Mouse (Mus musculus): ENCODE results near the gene Kcnmb3. TPM values are rescaled to one million over a fixed set of nuclear protein-coding genes. Genes with fewer than 3 reads are reported as not detected.

The Kcnmb3 gene
- total and polyA plus RNA-seq, 3 experiments = not detected

- DNase-seq (ENCODE audit: low spot score) (no peak), ATAC-seq (ENCODE audit: extremely low read depth, insufficient number of reproducible peaks, low FRiP score, poor library complexity, severe bottlenecking) (no peak)
- no peaks in the 10 kb centered on the region for H3K27me3 ChIP-seq (ENCODE audit: insufficient read depth, low read length)
- TF ChIP-seq TAL1 (conservative IDR thresholded peaks at IDR 0.05; ENCODE audit: low read depth, low read length) (no peak), POLR2AphosphoS5 (IDR thresholded peaks at IDR 0.05; ENCODE audit: insufficient replicate concordance, low read depth, low read length) (no peak), CTCF (IDR thresholded peaks at IDR 0.05; ENCODE audit: low read depth, low read length) (no peak), GATA2 (IDR thresholded peaks at IDR 0.05; ENCODE audit: borderline replicate concordance, low read depth, low read length) (no peak), GATA1 (IDR thresholded peaks at IDR 0.05; ENCODE audit: borderline replicate concordance, low read length) (no peak)
- no peaks in the 10 kb centered on the region for H3K9me3 ChIP-seq (replicated peaks)
- no peaks in the 10 kb centered on the region for H3K4me1 ChIP-seq (ENCODE audit: insufficient read depth, low read depth, low read length)
- H3K4me3 ChIP-seq (ENCODE audit: low read depth, low read length) = no peak overlapping the region
- peaks cover 75% of the 10 kb centered on the region for H3K36me3 ChIP-seq (replicated peaks)
Measured at GRCm38 (mm10) chr3:32454329-32455021, 37.6 kb downstream of the Kcnmb3 start.

GRCm38 (mm10) chr3:32441710-32442109 is 50.3 kb downstream of the Kcnmb3 start:
- no peak for ATAC-seq (ENCODE audit: extremely low read depth, insufficient number of reproducible peaks, low FRiP score, poor library complexity, severe bottlenecking)
- H3K4me3 ChIP-seq (ENCODE audit: low read depth, low read length) = no peak overlapping the region
- H3K36me3 ChIP-seq (replicated peaks) = peaks cover 83% of the 10 kb centered on the region

GRCm38 (mm10) chr3:32438716-32439115 is 53.3 kb downstream of the Kcnmb3 start:
- H3K4me3 ChIP-seq (ENCODE audit: low read depth, low read length) = no peak overlapping the region
- no peaks in the 10 kb centered on the region for H3K9me3 ChIP-seq (replicated peaks)
- DNase-seq (ENCODE audit: low spot score) (no peak), ATAC-seq (ENCODE audit: extremely low read depth, insufficient number of reproducible peaks, low FRiP score, poor library complexity, severe bottlenecking) (no peak)
- H3K36me3 ChIP-seq (replicated peaks) = peaks cover 76% of the 10 kb centered on the region
- no peaks in the 10 kb centered on the region for H3K4me1 ChIP-seq (ENCODE audit: insufficient read depth, low read depth, low read length)
- no peaks in the 10 kb centered on the region for H3K27me3 ChIP-seq (ENCODE audit: insufficient read depth, low read length)
- no peak for TF ChIP-seq GATA1 (IDR thresholded peaks at IDR 0.05; ENCODE audit: borderline replicate concordance, low read length)
- no peak for TF ChIP-seq CTCF (IDR thresholded peaks at IDR 0.05; ENCODE audit: low read depth, low read length)
- TF ChIP-seq POLR2AphosphoS5 (IDR thresholded peaks at IDR 0.05; ENCODE audit: insufficient replicate concordance, low read depth, low read length) = no peak
- TF ChIP-seq GATA2 (IDR thresholded peaks at IDR 0.05; ENCODE audit: borderline replicate concordance, low read depth, low read length) = no peak
- TF ChIP-seq TAL1 (conservative IDR thresholded peaks at IDR 0.05; ENCODE audit: low read depth, low read length) = no peak

More at GRCm38 (mm10) chr3:32441710-32442109, 50.3 kb downstream of the Kcnmb3 start:
- no peaks in the 10 kb centered on the region for H3K4me1 ChIP-seq (ENCODE audit: insufficient read depth, low read depth, low read length)
- TF ChIP-seq TAL1 (conservative IDR thresholded peaks at IDR 0.05; ENCODE audit: low read depth, low read length) (no peak), GATA1 (IDR thresholded peaks at IDR 0.05; ENCODE audit: borderline replicate concordance, low read length) (no peak), POLR2AphosphoS5 (IDR thresholded peaks at IDR 0.05; ENCODE audit: insufficient replicate concordance, low read depth, low read length) (no peak), GATA2 (IDR thresholded peaks at IDR 0.05; ENCODE audit: borderline replicate concordance, low read depth, low read length) (no peak), CTCF (IDR thresholded peaks at IDR 0.05; ENCODE audit: low read depth, low read length) (no peak)
- no peaks in the 10 kb centered on the region for H3K9me3 ChIP-seq (replicated peaks)
- no peaks in the 10 kb centered on the region for H3K27me3 ChIP-seq (ENCODE audit: insufficient read depth, low read length)
- no peak for DNase-seq (ENCODE audit: low spot score)

DNA sequence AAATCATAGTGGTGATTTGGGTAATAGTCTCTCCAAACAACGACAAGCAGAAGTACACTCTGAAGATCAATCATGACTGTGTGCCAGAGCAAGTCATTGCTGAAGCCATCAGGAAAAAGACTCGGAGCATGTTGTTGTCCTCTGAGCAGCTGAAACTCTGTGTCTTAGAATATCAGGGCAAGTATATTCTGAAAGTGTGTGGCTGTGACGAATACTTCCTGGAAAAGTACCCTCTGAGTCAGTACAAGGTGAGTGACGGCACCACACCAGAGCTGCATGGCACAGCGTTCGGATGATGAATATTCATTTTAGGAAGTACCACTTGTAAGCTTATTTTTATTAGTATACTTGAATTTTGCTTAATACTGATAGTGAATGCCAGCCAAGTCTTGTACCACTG is 54.2 kb downstream of the Kcnmb3 start:
- TF ChIP-seq GATA2 (IDR thresholded peaks at IDR 0.05; ENCODE audit: borderline replicate concordance, low read depth, low read length) (no peak), POLR2AphosphoS5 (IDR thresholded peaks at IDR 0.05; ENCODE audit: insufficient replicate concordance, low read depth, low read length) (no peak), TAL1 (conservative IDR thresholded peaks at IDR 0.05; ENCODE audit: low read depth, low read length) (no peak), GATA1 (IDR thresholded peaks at IDR 0.05; ENCODE audit: borderline replicate concordance, low read length) (no peak), CTCF (IDR thresholded peaks at IDR 0.05; ENCODE audit: low read depth, low read length) (no peak)
- H3K27me3 ChIP-seq (ENCODE audit: insufficient read depth, low read length) = no peaks in the 10 kb centered on the region
- no peak overlapping the region for H3K4me3 ChIP-seq (ENCODE audit: low read depth, low read length)
- no peaks in the 10 kb centered on the region for H3K9me3 ChIP-seq (replicated peaks)
- peaks cover 72% of the 10 kb centered on the region for H3K36me3 ChIP-seq (replicated peaks)
- no peak for DNase-seq (ENCODE audit: low spot score)
- no peak for ATAC-seq (ENCODE audit: extremely low read depth, insufficient number of reproducible peaks, low FRiP score, poor library complexity, severe bottlenecking)
- H3K4me1 ChIP-seq (ENCODE audit: insufficient read depth, low read depth, low read length) = peaks cover 3% of the 10 kb centered on the region; the same call in 1 of the 2 replicates

GRCm38 (mm10) chr3:32437297-32437696 is 54.7 kb downstream of the Kcnmb3 start:
- no peak for ATAC-seq (ENCODE audit: extremely low read depth, insufficient number of reproducible peaks, low FRiP score, poor library complexity, severe bottlenecking)
- H3K4me1 ChIP-seq (ENCODE audit: insufficient read depth, low read depth, low read length) = peaks cover 3% of the 10 kb centered on the region; the same call in 1 of the 2 replicates
- TF ChIP-seq TAL1 (conservative IDR thresholded peaks at IDR 0.05; ENCODE audit: low read depth, low read length) = no peak
- no peak for TF ChIP-seq CTCF (IDR thresholded peaks at IDR 0.05; ENCODE audit: low read depth, low read length)
- TF ChIP-seq POLR2AphosphoS5 (IDR thresholded peaks at IDR 0.05; ENCODE audit: insufficient replicate concordance, low read depth, low read length) = no peak
- no peak for TF ChIP-seq GATA2 (IDR thresholded peaks at IDR 0.05; ENCODE audit: borderline replicate concordance, low read depth, low read length)
- TF ChIP-seq GATA1 (IDR thresholded peaks at IDR 0.05; ENCODE audit: borderline replicate concordance, low read length) = no peak
- no peaks in the 10 kb centered on the region for H3K27me3 ChIP-seq (ENCODE audit: insufficient read depth, low read length)
- no peak for DNase-seq (ENCODE audit: low spot score)
- no peak overlapping the region for H3K4me3 ChIP-seq (ENCODE audit: low read depth, low read length)
- H3K36me3 ChIP-seq (replicated peaks) = peaks cover 69% of the 10 kb centered on the region
- H3K9me3 ChIP-seq (replicated peaks) = no peaks in the 10 kb centered on the region

GRCm38 (mm10) chr3:32436101-32436500 is 55.9 kb downstream of the Kcnmb3 start:
- Histone ChIP-seq H3K36me3 (replicated peaks) (peaks cover 59% of the 10 kb centered on the region), H3K4me1 (ENCODE audit: insufficient read depth, low read depth, low read length) (peaks cover 3% of the 10 kb centered on the region; the same call in 1 of the 2 replicates), H3K9me3 (replicated peaks) (no peaks in the 10 kb centered on the region), H3K27me3 (ENCODE audit: insufficient read depth, low read length) (no peaks in the 10 kb centered on the region), H3K4me3 (ENCODE audit: low read depth, low read length) (no peak overlapping the region)
- DNase-seq (ENCODE audit: low spot score) = no peak
- TF ChIP-seq GATA2 (IDR thresholded peaks at IDR 0.05; ENCODE audit: borderline replicate concordance, low read depth, low read length) (no peak), TAL1 (conservative IDR thresholded peaks at IDR 0.05; ENCODE audit: low read depth, low read length) (no peak), POLR2AphosphoS5 (IDR thresholded peaks at IDR 0.05; ENCODE audit: insufficient replicate concordance, low read depth, low read length) (no peak), GATA1 (IDR thresholded peaks at IDR 0.05; ENCODE audit: borderline replicate concordance, low read length) (no peak), CTCF (IDR thresholded peaks at IDR 0.05; ENCODE audit: low read depth, low read length) (no peak)
- no peak for ATAC-seq (ENCODE audit: extremely low read depth, insufficient number of reproducible peaks, low FRiP score, poor library complexity, severe bottlenecking)
